Mouse (Mus musculus) hindbrain, embryonic 16.5 days (tissue): ENCODE measurements around the gene Hectd2. TPM values are rescaled to one million over a fixed set of nuclear protein-coding genes. Genes with fewer than 3 reads are reported as not detected.

Source experiments
- ATAC-seq: fragments of 200-750 bp; cut with Nextera tagmentation; 2 replicates; pipeline ENCODE4 v1.8.0; 2017; ENCODE audit warnings: moderate TSS enrichment, moderate library complexity
- H3K27ac ChIP-seq: fragments of 300-500 bp; sonication (generic); 2 replicates; pipeline ENCODE4 v1.5.1; 2014; ENCODE audit warnings: low read depth, mild to moderate bottlenecking, control low read depth, low read length, moderate library complexity
- H3K27me3 ChIP-seq: fragments of 300-500 bp; sonication (generic); replicated peaks from 2 replicates; pipeline ENCODE4 v1.6.1; 2014; ENCODE audit warnings: low read length; ENCODE audit not compliant: control insufficient read depth, insufficient read depth
- H3K36me3 ChIP-seq: fragments of 300-500 bp; sonication (generic); 2 replicates; pipeline ENCODE4 v1.6.1; 2014; ENCODE audit warnings: mild to moderate bottlenecking, low read length, moderate library complexity, mixed read lengths; ENCODE audit not compliant: control insufficient read depth, insufficient read depth
- H3K4me1 ChIP-seq: fragments of 300-500 bp; sonication (generic); 2 replicates; pipeline ENCODE4 v1.6.1; 2014; ENCODE audit warnings: low read depth, low read length; ENCODE audit not compliant: control insufficient read depth, insufficient read depth
- H3K4me2 ChIP-seq: fragments of 300-500 bp; sonication (generic); 2 replicates; pipeline ENCODE4 v1.6.1; 2014; ENCODE audit warnings: mild to moderate bottlenecking, low read length, control low read depth, moderate library complexity
- H3K4me3 ChIP-seq: fragments of 300-500 bp; sonication (generic); 2 replicates; pipeline ENCODE4 v1.5.1; 2014; ENCODE audit warnings: mild to moderate bottlenecking, low read length, control low read depth, moderate library complexity
- H3K9ac ChIP-seq: fragments of 300-500 bp; sonication (generic); 2 replicates; pipeline ENCODE4 v1.6.1; 2014; ENCODE audit warnings: low read depth, mild to moderate bottlenecking, control low read depth, low read length, moderate library complexity
- H3K9me3 ChIP-seq: fragments of 300-500 bp; sonication (generic); 2 replicates; pipeline ENCODE4 v1.6.1; 2014; ENCODE audit warnings: mild to moderate bottlenecking, low read length, moderate library complexity; ENCODE audit not compliant: control insufficient read depth
- WGBS: fragments of 180-500 bp; shearing (Covaris S2); extraction: QIAGEN DNeasy Blood & Tissue Kit; methylation state at CpG from one replicate; pipeline ENCODE4 v1.1.7; 2014; 5-methylcytosine and 5-hydroxymethylcytosine counted together
- polyA plus RNA-seq: library from polyadenylated mRNA; unstranded; fragments of >200 nt; fragmentation: Nextera tagmentation; extraction: Ambion mirVana; gene quantifications from 2 replicates; pipeline ENCODE4 v1.2.1, GENCODE M21; 2015

Hectd2 gene
- polyA plus RNA-seq, 1 experiment from 2014 or later: 8.6 TPM

DNA sequence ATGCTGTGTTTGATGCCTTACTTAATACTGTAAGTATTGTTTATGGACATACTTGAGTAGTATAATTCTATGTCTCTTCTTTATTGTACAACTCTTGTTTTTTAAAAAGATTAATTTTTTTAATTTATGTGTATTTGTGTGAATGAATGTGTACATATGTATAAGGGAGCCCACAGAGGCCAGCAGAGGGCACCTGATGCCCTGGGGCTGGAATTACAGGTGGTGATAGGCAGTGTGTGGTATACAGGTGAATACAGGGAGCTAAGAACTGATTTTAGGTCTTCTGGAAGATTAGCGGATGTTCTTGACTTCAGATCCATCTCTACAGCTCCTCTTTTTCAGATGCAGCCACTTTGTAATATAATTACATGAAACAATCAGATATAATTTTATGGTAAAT, 31.1 kb downstream of the Hectd2 start:
- Histone ChIP-seq H3K4me1 (no peaks in the 10 kb centered on the region), H3K4me2 (no peak overlapping the region), H3K9ac (no peak overlapping the region), H3K27me3 (no peaks in the 10 kb centered on the region), H3K4me3 (no peak overlapping the region), H3K27ac (no peak overlapping the region), H3K9me3 (no peaks in the 10 kb centered on the region), H3K36me3 (peaks cover 8% of the 10 kb centered on the region)
- 97% methylated on average over 1 of the region's 1 CpGs for WGBS
- ATAC-seq: no peak

DNA sequence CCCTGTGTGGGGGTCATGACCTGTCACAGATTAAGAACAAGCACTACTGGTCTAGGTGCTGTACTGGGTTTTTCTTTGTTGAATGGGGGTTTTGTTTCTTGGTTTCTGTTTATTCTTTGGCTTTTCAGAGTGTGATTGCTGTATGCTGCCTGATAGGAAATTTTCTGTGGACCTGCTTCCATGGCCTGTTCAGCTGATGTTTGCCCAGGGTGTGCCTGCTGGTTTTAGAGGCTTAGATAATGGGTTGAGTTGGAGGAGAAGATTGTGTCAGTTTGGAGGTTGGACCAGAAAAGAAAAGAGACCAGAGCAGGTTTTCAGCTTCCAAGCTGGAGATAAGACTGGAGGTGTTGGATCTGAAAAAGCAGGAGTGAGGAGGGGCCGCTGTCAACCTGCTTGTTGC, 40.0 kb downstream of the Hectd2 start:
- H3K9ac ChIP-seq: no peak overlapping the region
- 100% methylated on average over 1 of the region's 1 CpGs for WGBS
- peaks cover 3% of the 10 kb centered on the region; the same call in 1 of the 2 replicates for H3K36me3 ChIP-seq
- H3K4me1 ChIP-seq: no peaks in the 10 kb centered on the region
- H3K4me2 ChIP-seq: no peak overlapping the region
- H3K27ac ChIP-seq: no peak overlapping the region
- no peaks in the 10 kb centered on the region for H3K27me3 ChIP-seq
- no peak for ATAC-seq
- no peak overlapping the region for H3K4me3 ChIP-seq
- no peaks in the 10 kb centered on the region for H3K9me3 ChIP-seq

DNA sequence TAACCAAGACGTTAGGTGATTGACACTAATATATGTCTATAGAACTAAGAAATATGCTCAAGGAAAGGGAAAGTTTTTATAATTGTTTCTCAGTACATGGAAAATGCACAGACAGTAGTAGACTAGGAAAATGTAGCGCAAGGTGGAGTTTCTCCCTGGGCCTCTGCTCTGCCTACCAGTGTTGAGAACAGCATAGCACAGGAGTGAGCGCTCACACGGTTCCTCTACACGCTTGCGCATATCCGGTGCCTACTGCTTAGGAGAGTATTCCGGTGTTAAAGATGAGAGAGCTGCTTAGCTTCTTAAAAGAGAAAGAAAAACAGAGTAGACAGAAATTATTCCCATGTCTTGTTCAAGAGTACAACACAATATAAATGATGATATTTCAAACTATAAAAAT, 47.4 kb downstream of the Hectd2 start:
- H3K27ac ChIP-seq: no peak overlapping the region
- H3K9ac ChIP-seq: no peak overlapping the region
- 75% methylated on average over 8 of the region's 8 CpGs for WGBS
- no peaks in the 10 kb centered on the region for H3K9me3 ChIP-seq
- no peak overlapping the region for H3K4me2 ChIP-seq
- no peaks in the 10 kb centered on the region for H3K4me1 ChIP-seq
- ATAC-seq: no peak
- no peaks in the 10 kb centered on the region for H3K27me3 ChIP-seq
- peaks cover 7% of the 10 kb centered on the region for H3K36me3 ChIP-seq
- no peak overlapping the region for H3K4me3 ChIP-seq

DNA sequence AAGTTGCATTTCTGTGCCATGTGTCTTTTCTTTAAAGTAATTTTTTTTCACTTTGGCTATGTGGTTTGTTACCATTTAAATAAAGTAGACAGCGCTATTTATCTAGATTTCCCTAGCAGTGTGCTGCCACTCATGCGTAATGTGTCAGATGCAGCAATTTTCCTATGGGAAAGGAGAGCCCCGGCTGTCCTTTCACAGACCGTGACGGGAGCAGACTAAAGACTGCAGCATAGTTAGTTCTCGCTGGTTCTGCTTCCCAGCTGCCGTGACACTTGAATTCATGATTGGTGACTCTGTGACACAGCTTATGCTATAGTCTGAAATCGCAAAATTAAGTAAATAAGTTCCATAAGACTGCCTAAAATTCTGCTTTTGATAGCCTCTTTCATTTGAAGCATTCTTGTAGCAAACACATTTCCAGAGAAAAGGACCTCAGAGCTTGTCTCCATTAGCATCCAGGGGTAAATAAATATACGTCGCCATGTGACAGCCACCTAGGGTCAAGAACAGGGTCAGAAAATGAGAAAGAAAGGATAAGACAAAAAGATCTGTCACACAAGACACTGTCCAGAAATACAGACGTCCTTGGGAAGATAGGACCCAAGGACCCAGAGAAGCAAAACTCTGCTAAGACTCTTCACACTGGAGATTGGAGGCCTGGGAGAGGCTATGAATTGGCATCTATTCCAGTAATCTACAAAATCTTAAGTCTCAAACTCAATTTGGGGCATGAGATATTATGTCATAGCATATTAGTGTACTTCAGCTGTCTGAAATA, 48.3 kb downstream of the Hectd2 start:
- peak; percentile 70; the same call in 1 of the 2 replicates for ATAC-seq
- WGBS: 24% methylated on average over 11 of the region's 11 CpGs

DNA sequence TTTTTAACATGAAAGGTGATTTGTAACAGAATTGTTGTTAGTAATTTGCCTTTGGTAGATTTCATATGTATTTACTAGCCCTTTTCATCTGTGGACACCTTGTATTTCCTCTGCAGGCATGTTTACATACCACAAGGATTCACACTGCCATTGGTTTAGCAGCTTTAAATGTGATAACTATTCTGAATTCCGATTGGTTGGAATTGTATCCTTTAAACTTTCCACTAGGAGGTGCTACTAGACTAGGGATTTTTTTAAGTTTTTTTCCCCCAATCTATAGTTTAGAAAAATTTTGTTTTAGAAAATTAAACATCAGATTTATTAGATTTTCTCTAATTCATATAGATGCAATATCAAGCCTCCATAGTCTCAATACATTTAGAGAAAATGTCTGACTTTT, 51.8 kb downstream of the Hectd2 start:
- H3K36me3 ChIP-seq: peaks cover 7% of the 10 kb centered on the region
- H3K4me2 ChIP-seq: no peak overlapping the region
- H3K9ac ChIP-seq: no peak overlapping the region
- no peaks in the 10 kb centered on the region for H3K27me3 ChIP-seq
- no peak overlapping the region for H3K27ac ChIP-seq
- ATAC-seq: no peak
- WGBS: 62% methylated on average over 1 of the region's 1 CpGs
- no peaks in the 10 kb centered on the region for H3K4me1 ChIP-seq
- H3K4me3 ChIP-seq: no peak overlapping the region
- no peaks in the 10 kb centered on the region for H3K9me3 ChIP-seq

More for the DNA sequence above, 48.3 kb downstream of the Hectd2 start:
- no peaks in the 10 kb centered on the region for H3K27me3 ChIP-seq
- no peaks in the 10 kb centered on the region for H3K9me3 ChIP-seq
- H3K27ac ChIP-seq: no peak overlapping the region
- no peaks in the 10 kb centered on the region for H3K4me1 ChIP-seq
- H3K9ac ChIP-seq: no peak overlapping the region
- no peak overlapping the region for H3K4me2 ChIP-seq
- peaks cover 7% of the 10 kb centered on the region for H3K36me3 ChIP-seq
- H3K4me3 ChIP-seq: no peak overlapping the region

DNA sequence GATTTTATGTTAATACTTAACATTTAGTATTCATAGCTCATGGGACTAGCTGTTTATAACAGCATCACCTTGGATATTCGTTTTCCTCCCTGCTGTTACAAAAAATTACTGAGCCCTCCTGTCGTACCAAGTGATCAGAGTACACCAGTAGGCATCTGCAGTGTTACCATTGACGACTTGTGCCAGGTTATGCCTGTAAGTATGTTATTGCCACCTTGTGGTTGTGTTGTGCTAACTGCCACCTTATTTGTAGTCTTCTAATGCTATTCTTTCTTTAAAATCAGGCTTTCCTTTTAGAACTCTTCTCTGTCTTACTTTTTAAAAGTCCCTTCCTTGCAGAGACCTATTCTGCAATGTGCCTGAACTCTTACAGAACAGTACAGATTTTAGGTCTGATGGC, 54.8 kb downstream of the Hectd2 start:
- Histone ChIP-seq H3K4me2 (no peak overlapping the region), H3K36me3 (peaks cover 9% of the 10 kb centered on the region), H3K4me3 (no peak overlapping the region), H3K27ac (no peak overlapping the region), H3K9ac (no peak overlapping the region), H3K4me1 (no peaks in the 10 kb centered on the region), H3K9me3 (no peaks in the 10 kb centered on the region), H3K27me3 (no peaks in the 10 kb centered on the region)
- WGBS: 40% methylated on average over 3 of the region's 3 CpGs
- ATAC-seq: no peak

DNA sequence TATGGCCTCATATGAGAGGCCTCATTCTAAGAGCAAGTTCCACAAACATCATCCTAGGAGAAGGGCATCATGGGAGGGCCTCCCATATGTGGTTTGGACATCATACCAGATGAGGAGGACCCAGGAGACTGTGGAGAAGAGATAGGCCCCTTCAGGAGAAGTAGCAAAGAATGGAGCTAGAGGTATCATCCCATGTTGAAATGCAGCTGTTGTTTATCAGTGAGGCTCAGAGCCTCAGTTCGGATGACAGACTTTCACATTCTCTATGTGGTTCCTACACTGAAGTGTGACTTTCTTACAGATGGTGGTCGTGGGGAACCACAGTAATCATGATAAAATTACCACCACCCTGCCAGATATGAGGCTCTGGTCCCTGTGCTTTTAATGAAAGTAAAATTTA, 55.9 kb downstream of the Hectd2 start:
- WGBS: 93% methylated on average over 2 of the region's 2 CpGs
- H3K27ac ChIP-seq: no peak overlapping the region
- no peak overlapping the region for H3K4me3 ChIP-seq
- H3K36me3 ChIP-seq: peaks cover 6% of the 10 kb centered on the region
- H3K4me2 ChIP-seq: no peak overlapping the region
- no peak overlapping the region for H3K9ac ChIP-seq
- no peaks in the 10 kb centered on the region for H3K9me3 ChIP-seq
- ATAC-seq: no peak
- no peaks in the 10 kb centered on the region for H3K4me1 ChIP-seq
- no peaks in the 10 kb centered on the region for H3K27me3 ChIP-seq

DNA sequence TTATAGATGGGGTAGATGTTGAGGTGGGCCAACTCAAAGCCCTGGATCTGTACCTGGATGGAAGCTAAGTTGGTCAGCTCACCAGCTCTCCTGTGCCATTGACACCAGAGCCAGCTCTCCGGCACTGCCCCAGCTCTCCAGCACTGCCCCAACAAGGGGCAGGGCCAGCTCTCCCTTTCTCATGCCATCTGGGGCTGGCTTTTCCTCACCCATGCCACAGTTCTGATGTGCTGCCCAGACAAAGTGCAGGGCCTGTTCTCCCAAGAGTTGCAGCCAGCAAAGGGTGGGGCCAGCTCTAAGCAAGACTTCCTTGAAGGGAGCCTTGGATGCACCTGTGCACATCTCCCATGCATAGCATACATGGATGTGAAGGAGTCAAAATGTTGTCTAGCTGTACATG, 71.5 kb downstream of the Hectd2 start:
- WGBS: 95% methylated on average over 1 of the region's 1 CpGs

DNA sequence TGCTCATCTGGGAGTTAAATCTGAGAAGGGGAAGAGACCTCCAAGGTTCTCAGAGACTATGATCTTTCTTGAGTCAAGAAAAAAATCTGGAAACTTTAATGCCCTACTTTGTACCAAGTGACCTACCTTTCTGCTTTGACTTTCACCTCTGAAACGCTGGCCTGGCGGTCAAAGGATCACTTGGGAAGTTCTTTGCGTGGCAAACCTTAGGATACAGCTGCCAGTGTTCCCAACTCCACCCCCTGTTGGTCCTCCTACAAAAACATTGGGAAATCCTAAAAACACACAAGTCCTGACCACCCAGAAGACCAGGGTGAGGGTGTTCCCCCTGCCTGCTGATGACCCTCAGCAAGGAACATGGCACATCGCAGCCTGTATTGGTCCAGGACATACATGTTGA, 72.4 kb downstream of the Hectd2 start:
- WGBS: 84% methylated on average over 4 of the region's 4 CpGs
- no peaks in the 10 kb centered on the region; the same call in 1 of the 2 replicates for H3K36me3 ChIP-seq
- no peak overlapping the region for H3K27ac ChIP-seq
- H3K4me1 ChIP-seq: no peaks in the 10 kb centered on the region
- H3K4me3 ChIP-seq: no peak overlapping the region
- no peaks in the 10 kb centered on the region for H3K9me3 ChIP-seq
- no peak overlapping the region for H3K9ac ChIP-seq
- H3K27me3 ChIP-seq: no peaks in the 10 kb centered on the region
- H3K4me2 ChIP-seq: no peak overlapping the region
- no peak for ATAC-seq

More for the DNA sequence above, 71.5 kb downstream of the Hectd2 start:
- no peaks in the 10 kb centered on the region for H3K9me3 ChIP-seq
- no peak overlapping the region for H3K4me2 ChIP-seq
- no peak overlapping the region for H3K27ac ChIP-seq
- H3K36me3 ChIP-seq: no peaks in the 10 kb centered on the region; the same call in 1 of the 2 replicates
- no peaks in the 10 kb centered on the region for H3K4me1 ChIP-seq
- H3K9ac ChIP-seq: no peak overlapping the region
- no peak for ATAC-seq
- H3K27me3 ChIP-seq: no peaks in the 10 kb centered on the region
- H3K4me3 ChIP-seq: no peak overlapping the region
